Mouse (Mus musculus): ENCODE results near the gene Smim26. TPM values are rescaled to one million over a fixed set of nuclear protein-coding genes. Genes with fewer than 3 reads are reported as not detected.

Gene Smim26
- 54.3 TPM for polyA plus RNA-seq (2014; fragmentation: Illumina TruSeq; extraction: RNeasy Lipid Tissue Mini Kit (QIAGEN cat#74804); ENCODE audit: insufficient read depth, low read depth, low replicate concordance)

GRCm38 (mm10) chr2:144593951-144594651 is at the start of gene Smim26:
Smim26 (plus strand) TSS chr2:144594054.

GRCm38 (mm10) chr2:144550529-144550928 is 43.3 kb upstream of the Smim26 start, which contains the start of gene Rbbp9:
Rbbp9 (minus strand) TSS chr2:144550869.

GRCm38 (mm10) chr2:144555820-144556552 is 37.9 kb upstream of the Smim26 start, which contains the start of gene Sec23b:
Sec23b (plus strand) TSS chr2:144556229.

GRCm38 (mm10) chr2:144599831-144600687 is 6.2 kb downstream of the Smim26 start, which contains the start of gene Dtd1:
Dtd1 (plus strand) TSS chr2:144599897.

Other genes with a start within 250 kb of the Smim26 start
- 16.1 TPM for gene Kat14, start 225.1 kb upstream of the Smim26 start, polyA plus RNA-seq (2014; fragmentation: Illumina TruSeq; extraction: RNeasy Lipid Tissue Mini Kit (QIAGEN cat#74804); ENCODE audit: insufficient read depth, low read depth, low replicate concordance)
- gene Pet117, start 225.1 kb upstream of the Smim26 start, polyA plus RNA-seq (2014; fragmentation: Illumina TruSeq; extraction: RNeasy Lipid Tissue Mini Kit (QIAGEN cat#74804); ENCODE audit: insufficient read depth, low read depth, low replicate concordance), result not detected
- 1.5 TPM for gene Dzank1, start 66.6 kb upstream of the Smim26 start, polyA plus RNA-seq (2014; fragmentation: Illumina TruSeq; extraction: RNeasy Lipid Tissue Mini Kit (QIAGEN cat#74804); ENCODE audit: insufficient read depth, low read depth, low replicate concordance)
- gene Polr3f, start 66.3 kb upstream of the Smim26 start, polyA plus RNA-seq (2014; fragmentation: Illumina TruSeq; extraction: RNeasy Lipid Tissue Mini Kit (QIAGEN cat#74804); ENCODE audit: insufficient read depth, low read depth, low replicate concordance), result 6.6 TPM
- 22.8 TPM for gene Rbbp9, start 43.2 kb upstream of the Smim26 start, polyA plus RNA-seq (2014; fragmentation: Illumina TruSeq; extraction: RNeasy Lipid Tissue Mini Kit (QIAGEN cat#74804); ENCODE audit: insufficient read depth, low read depth, low replicate concordance)
- 33.8 TPM for gene Sec23b, start 37.8 kb upstream of the Smim26 start, polyA plus RNA-seq (2014; fragmentation: Illumina TruSeq; extraction: RNeasy Lipid Tissue Mini Kit (QIAGEN cat#74804); ENCODE audit: insufficient read depth, low read depth, low replicate concordance)
- gene Dtd1, start 5.8 kb downstream of the Smim26 start, polyA plus RNA-seq (2014; fragmentation: Illumina TruSeq; extraction: RNeasy Lipid Tissue Mini Kit (QIAGEN cat#74804); ENCODE audit: insufficient read depth, low read depth, low replicate concordance), result 23.8 TPM
- not detected for gene Scp2d1, start 229.6 kb downstream of the Smim26 start, polyA plus RNA-seq (2014; fragmentation: Illumina TruSeq; extraction: RNeasy Lipid Tissue Mini Kit (QIAGEN cat#74804); ENCODE audit: insufficient read depth, low read depth, low replicate concordance)

Measured in lung, adult 10 weeks (tissue).